Mouse (Mus musculus) E14TG2a.4 (cell line): ENCODE results near the gene Catsper1.

Experiments used
- CTCF ChIP-seq: conservative IDR thresholded peaks from 2 replicates; pipeline ENCODE4 v1.5.1; 2014; ENCODE audit warnings: low read length
- NANOG ChIP-seq: IDR thresholded peaks from 2 replicates; pipeline ENCODE4 v1.6.1; 2014; ENCODE audit warnings: borderline replicate concordance, low read length, mixed read lengths
- POU5F1 ChIP-seq: IDR thresholded peaks from 2 replicates; pipeline ENCODE4 v1.6.1; 2014; ENCODE audit warnings: low read length, borderline replicate concordance

- no peak for TF ChIP-seq POU5F1
- TF ChIP-seq CTCF: no peak
- no peak for TF ChIP-seq NANOG
Observed at GRCm38 (mm10) chr19:5348064-5348463, 12.5 kb downstream of the Catsper1 start.
